Comparison of ENCODE assay signal across 8 mouse cellular contexts in the genomic region with DNA sequence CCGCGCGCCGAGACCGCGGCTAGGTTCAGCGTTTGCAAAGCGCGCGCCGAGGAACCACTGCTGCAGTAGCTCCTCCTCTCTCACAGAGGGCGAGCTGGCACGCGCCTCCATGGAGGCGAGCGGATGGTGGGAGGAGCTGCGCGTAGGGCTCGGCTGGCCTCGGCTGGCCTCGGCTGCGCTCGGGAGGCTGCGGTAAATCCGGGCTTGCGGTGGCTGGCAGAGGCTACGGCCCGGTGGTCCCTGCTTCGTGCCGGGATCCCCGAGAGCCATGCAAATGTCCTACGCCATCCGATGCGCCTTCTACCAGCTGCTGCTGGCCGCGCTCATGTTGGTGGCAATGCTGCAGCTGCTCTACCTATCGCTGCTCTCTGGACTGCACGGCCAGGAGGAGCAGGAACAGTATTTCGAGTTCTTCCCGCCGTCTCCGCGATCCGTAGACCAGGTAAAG. TPM values are rescaled to one million over a fixed set of nuclear protein-coding genes. Genes with fewer than 3 reads are reported as not detected.
DNase-seq lines count a peak whose midpoint lies in the region; ATAC-seq lines count a peak whose summit lies in the region.

A gene (plus strand): TSS at position 118 of the 448 bp plus-strand sequence.
A gene (plus strand): TSS at position 183 of the 448 bp plus-strand sequence.

- peak; percentile 92 for DNase-seq in ZHBTc4 (ENCODE audit: low read depth, low spot score)
- DNase-seq in cerebellum, postnatal 25 days = peak; percentile 96 to 98
- peak; percentile 90 for DNase-seq in gastrocnemius, adult 18-20 months (ENCODE audit: low spot score)
- DNase-seq in left cerebral cortex, adult 9 months (ENCODE audit: low spot score in 2 of 2) = peak; percentile 71 to 89
- peak; percentile 92 for DNase-seq in right cerebral cortex, postnatal 14 days
- peak; percentile 80 for DNase-seq in urinary bladder, postnatal 25 days (ENCODE audit: low spot score)

- WGBS in hindbrain, embryonic 16.5 days = 0% methylated on average over 42 of the region's 44 CpGs

- H3K9ac ChIP-seq in hindbrain, embryonic 16.5 days (ENCODE audit: low read depth, low read length) = peak within 1 kb of the TSS; percentile 88

- H3K36me3 ChIP-seq in hindbrain, embryonic 16.5 days (ENCODE audit: control insufficient read depth, insufficient read depth, low read length) = no peaks in the 10 kb centered on the region; the same call in 1 of the 2 replicates
- H3K36me3 ChIP-seq in megakaryocyte, embryonic 14.5 days (replicated peaks; ENCODE audit: low read length) = peaks cover 8% of the 10 kb centered on the region

- H3K27me3 ChIP-seq in hindbrain, embryonic 16.5 days (replicated peaks; ENCODE audit: control insufficient read depth, insufficient read depth, low read length) = no peaks in the 10 kb centered on the region
- peaks cover 19% of the 10 kb centered on the region for H3K27me3 ChIP-seq in megakaryocyte, embryonic 14.5 days (replicated peaks)

- H3K4me1 ChIP-seq in hindbrain, embryonic 16.5 days (ENCODE audit: control insufficient read depth, insufficient read depth, low read depth, low read length) = peaks cover 27% of the 10 kb centered on the region
- peaks cover 49% of the 10 kb centered on the region for H3K4me1 ChIP-seq in megakaryocyte, embryonic 14.5 days

- peak within 1 kb of the TSS; percentile 87 for H3K27ac ChIP-seq in hindbrain, embryonic 16.5 days (ENCODE audit: low read depth, low read length)

- H3K4me2 ChIP-seq in hindbrain, embryonic 16.5 days (ENCODE audit: low read length) = peak within 1 kb of the TSS; percentile 96

- peak; percentile 93 for ATAC-seq in hindbrain, embryonic 16.5 days

- H3K9me3 ChIP-seq in hindbrain, embryonic 16.5 days (ENCODE audit: control insufficient read depth, low read length) = no peaks in the 10 kb centered on the region
- H3K9me3 ChIP-seq in megakaryocyte, embryonic 14.5 days = no peaks in the 10 kb centered on the region

- H3K4me3 ChIP-seq in hindbrain, embryonic 16.5 days (ENCODE audit: low read length) = peak within 1 kb of the TSS; percentile 92
- H3K4me3 ChIP-seq in megakaryocyte, embryonic 14.5 days (replicated peaks) = peak within 1 kb of the TSS; percentile 98

RNA-seq across cellular contexts. Expression of the first gene that starts in this region (rescaled TPM):
- 10 to 100 TPM; 18.7 to 23.2 TPM for total RNA-seq in gastrocnemius, adult 18-20 months (2021)
- 116 and 133 TPM in 2 replicates for polyA plus RNA-seq in hindbrain, embryonic 16.5 days (2015; fragmentation: Nextera tagmentation; extraction: Ambion mirVana)
- polyA plus RNA-seq in megakaryocyte, embryonic 14.5 days (2012; ENCODE audit: insufficient read depth, low replicate concordance) = 1.3 and 2.0 TPM in 2 replicates

RNA-seq across cellular contexts. Expression of the second gene that starts in this region (rescaled TPM):
- total RNA-seq in gastrocnemius, adult 18-20 months (2021) = 1 to 10 TPM in 1 of 2 experiments, under 1 TPM in 1; 0.50 to 1.2 TPM
- 2.4 and 3.1 TPM in 2 replicates for polyA plus RNA-seq in hindbrain, embryonic 16.5 days (2015; fragmentation: Nextera tagmentation; extraction: Ambion mirVana)
- not detected in 2 replicates for polyA plus RNA-seq in megakaryocyte, embryonic 14.5 days (2012; ENCODE audit: insufficient read depth, low replicate concordance)

Comparison
In these comparisons a context has a peak if more than half of its experiments do, and no peak if none do; other contexts are left out.
1. Peak in every context shown above with its lines: DNase-seq, ATAC-seq, H3K4me3 ChIP-seq and H3K27ac ChIP-seq.
2. RNA of the first gene that starts in this region (polyA plus RNA-seq): 116 to 133 TPM in hindbrain, embryonic 16.5 days; 1.3 to 2.0 TPM in megakaryocyte, embryonic 14.5 days; every median in the first group is over 10 times any median in the second.